Mouse (Mus musculus) bone marrow macrophage, adult 2 months (primary cell): Measurements from ENCODE around the gene Chst13. TPM values are rescaled to one million over a fixed set of nuclear protein-coding genes. Genes with fewer than 3 reads are reported as not detected.

ENCODE experiments used
- H3K27ac ChIP-seq: 2 replicates; pipeline ENCODE4 v1.5.1; 2012; ENCODE audit warnings: low read depth, low read length; ENCODE audit not compliant: insufficient read depth
- H3K4me1 ChIP-seq: 2 replicates; pipeline ENCODE4 v1.6.1; 2012; ENCODE audit warnings: low read length; ENCODE audit not compliant: control insufficient read depth, insufficient read depth
- H3K4me3 ChIP-seq: 2 replicates; pipeline ENCODE4 v1.5.1; 2012; ENCODE audit warnings: mild to moderate bottlenecking, low read length, moderate library complexity; ENCODE audit not compliant: insufficient read depth
- CTCF ChIP-seq: IDR thresholded peaks from 2 replicates; pipeline ENCODE4 v1.5.1; 2012; ENCODE audit warnings: low read depth, mild to moderate bottlenecking, low read length, moderate library complexity
- POLR2A ChIP-seq: IDR thresholded peaks from 2 replicates; pipeline ENCODE4 v1.6.1; 2012; ENCODE audit warnings: mild to moderate bottlenecking, low read depth, low read length, borderline replicate concordance
- polyA plus RNA-seq: library from polyadenylated mRNA; stranded (reverse); fragments of >200 nt; gene quantifications from 2 replicates; pipeline ENCODE4 v1.2.4, GENCODE M21; 2012; ENCODE audit not compliant: missing spikeins, insufficient read depth, insufficient read length

The Chst13 gene
- polyA plus RNA-seq, 1 experiment = not detected

DNA sequence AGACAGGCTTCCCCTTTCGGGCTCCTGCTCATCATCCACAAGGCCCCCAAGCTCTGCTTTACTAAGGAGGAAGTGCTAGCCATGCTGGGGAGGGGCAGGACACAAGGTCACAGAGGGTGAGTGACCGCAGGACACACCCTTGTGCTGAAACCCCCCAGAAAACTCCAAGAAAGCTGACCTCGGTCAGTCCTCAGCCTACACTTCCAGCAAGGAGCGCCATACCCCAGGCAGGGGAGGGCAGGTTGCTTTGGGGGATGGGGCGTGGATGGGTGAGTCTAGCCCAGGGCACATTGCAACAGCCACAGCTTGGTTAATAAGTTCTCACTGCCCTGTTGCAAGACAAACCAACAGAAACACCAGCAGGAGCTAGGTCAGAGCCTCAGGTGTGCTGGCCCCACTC lies 4.6 kb downstream of the Chst13 start:
- Histone ChIP-seq H3K27ac (no peak overlapping the region), H3K4me1 (no peaks in the 10 kb centered on the region), H3K4me3 (no peak overlapping the region)
- no peak for TF ChIP-seq CTCF
- TF ChIP-seq POLR2A = no peak

DNA sequence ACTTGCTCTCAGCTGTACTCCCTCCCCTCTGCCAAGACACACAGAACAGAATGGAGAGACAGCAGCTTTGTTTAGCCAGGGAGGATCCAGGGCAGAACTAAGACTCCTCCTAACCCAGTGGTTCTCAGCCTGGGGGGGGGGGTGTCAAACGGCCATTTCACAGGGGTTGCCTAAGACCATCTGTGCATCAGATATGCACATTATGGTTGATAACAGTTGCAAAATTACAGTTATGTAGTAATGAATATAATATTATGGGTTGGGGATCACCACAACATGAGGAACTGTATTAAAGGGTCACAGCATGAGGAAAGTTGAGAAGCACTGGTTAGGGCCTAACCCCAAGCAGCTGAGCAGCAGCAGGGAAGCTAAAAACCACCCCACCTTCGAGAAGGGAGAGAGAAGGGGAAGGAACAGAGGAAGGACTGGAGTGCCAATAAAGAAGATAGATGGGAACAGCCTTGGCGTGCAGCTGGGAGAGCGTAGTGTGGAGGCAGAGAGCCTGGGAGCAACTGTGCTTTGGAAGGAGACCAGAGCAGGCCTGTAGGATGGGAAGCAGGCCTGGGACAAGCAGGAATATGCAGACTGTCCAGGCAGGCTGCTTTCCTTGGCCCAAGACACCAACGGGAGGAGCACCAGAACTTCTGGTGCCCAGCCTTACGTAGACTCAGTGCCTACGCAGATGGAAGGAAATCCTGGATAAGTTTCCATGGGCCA lies 5.4 kb downstream of the Chst13 start:
- TF ChIP-seq POLR2A = no peak
- no peak for TF ChIP-seq CTCF
- no peaks in the 10 kb centered on the region for H3K4me1 ChIP-seq
- no peak overlapping the region for H3K4me3 ChIP-seq
- no peak overlapping the region for H3K27ac ChIP-seq

DNA sequence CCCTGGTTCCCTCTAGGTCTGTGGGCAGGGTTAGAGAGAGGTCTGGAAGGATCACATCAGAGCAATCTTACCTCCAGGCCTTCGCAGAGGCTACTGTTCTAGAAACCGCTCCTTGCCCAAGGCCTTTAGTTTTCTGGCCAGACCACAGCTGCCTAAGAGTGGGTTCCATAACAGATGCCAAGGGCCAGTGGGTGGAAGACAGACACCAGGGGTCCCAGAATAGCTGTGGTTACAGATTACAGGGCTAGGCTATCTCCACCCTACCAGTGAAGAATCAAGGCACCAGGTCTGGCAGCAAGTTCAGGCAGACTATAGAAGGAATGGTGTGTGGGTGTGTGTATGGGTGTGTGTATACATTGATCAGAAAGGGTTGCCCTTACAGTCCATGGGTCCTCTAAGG lies 6.0 kb downstream of the Chst13 start:
- TF ChIP-seq CTCF (no peak), POLR2A (no peak)
- Histone ChIP-seq H3K4me3 (no peak overlapping the region), H3K4me1 (no peaks in the 10 kb centered on the region), H3K27ac (no peak overlapping the region)

DNA sequence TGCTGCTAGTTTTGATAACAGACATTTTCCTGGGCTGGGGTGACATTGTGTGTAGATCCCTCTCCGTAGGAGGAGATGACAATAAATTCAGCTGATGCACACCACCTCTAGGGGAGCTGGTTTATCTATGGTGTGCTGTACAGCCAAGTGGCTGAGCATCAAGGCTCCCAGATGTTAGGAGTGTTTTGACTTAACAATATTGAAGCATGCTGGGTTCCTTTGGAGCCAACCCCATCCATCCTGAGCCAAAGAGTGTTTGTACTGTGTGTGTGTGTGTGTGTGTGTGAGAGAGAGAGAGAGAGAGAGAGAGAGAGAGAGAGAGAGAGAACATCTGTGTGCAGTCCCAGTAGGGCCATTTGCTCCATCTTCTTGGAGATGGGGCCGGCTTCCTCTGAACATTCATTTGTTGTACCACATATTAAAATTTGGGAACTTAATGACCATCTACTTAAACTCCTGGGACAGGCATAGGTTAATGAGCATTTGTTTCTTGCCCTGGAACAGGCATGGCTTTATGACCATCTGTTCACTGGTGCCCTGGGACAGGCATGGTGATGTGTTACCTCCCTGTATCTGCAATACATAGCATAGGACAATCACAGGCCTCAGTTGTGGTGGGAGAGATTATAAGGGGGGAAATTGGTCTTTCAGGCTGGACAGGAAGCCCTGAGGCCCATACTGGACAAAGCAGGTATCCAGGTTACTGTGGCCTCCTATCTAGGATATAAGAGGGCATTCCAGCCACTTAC lies 7.3 kb downstream of the Chst13 start:
- H3K4me1 ChIP-seq = no peaks in the 10 kb centered on the region
- no peak overlapping the region for H3K27ac ChIP-seq
- H3K4me3 ChIP-seq = no peak overlapping the region
- no peak for TF ChIP-seq CTCF
- no peak for TF ChIP-seq POLR2A

DNA sequence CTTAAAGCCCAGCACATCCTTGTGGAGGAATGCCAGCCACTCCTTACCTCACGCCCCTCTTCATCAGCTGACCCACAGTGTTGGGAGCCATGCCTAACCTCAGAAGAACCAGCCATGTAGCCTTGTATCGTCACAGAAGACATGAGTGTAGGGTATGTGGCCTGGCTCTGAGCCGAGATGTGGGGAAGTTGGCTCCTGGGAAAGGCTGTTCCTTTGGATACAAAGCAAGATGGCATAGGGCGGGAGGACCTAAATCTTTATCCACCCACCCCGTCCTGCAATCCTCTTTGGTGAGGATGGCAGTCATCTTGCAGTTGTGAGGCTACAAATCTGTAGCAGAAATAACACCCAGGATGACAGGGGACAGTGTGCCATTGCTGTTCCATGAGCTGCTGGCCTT lies 9.0 kb downstream of the Chst13 start:
- no peak overlapping the region for H3K4me3 ChIP-seq
- no peaks in the 10 kb centered on the region for H3K4me1 ChIP-seq
- TF ChIP-seq POLR2A (no peak), CTCF (no peak)
- no peak overlapping the region for H3K27ac ChIP-seq

DNA sequence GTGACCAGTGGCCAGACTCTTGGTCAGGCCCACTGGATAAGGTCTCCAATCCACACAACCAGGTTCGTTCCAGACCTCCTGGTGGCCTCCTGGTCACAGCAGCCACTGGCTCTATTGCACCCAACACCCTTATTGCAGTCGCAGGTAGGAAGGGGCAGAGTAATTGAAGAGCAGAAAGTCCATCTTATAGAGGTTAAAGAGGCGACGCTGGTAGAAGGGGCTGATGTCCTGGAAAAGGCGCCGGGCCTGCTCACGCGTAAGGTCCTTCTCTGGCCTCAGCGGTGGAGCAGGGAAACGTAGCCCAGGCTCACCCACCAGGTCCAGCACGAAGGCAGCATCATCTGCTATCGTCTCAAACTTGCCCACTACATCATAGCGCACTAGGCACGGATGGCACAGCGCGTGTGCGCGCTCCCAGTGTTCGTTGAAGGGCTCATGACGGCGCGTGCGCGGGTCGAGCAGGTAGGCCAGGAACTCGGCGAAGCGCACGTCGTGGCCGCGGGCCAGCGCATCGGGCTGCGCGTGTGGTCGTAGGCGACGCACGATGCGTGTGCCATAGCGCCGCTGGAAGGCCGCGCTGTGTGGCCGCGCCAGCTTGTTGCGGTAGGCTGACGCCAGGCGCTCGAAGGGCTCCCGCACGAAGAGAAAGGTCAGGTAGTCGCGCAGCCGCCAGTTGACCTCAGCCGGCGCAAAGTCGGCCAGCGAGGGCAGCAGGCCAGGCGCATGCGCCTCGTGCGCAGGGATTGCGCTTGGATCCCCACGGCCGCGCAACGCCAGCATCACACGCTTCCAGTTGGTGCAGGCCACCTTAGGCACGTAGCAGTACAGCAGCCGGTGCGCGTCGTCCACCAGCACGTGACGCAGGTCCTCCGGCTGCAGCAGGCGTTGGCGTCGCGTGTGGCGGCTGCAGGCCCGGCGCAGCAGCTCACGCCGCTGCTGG lies 15.9 kb downstream of the Chst13 start:
- no peak overlapping the region for H3K27ac ChIP-seq
- TF ChIP-seq POLR2A (no peak), CTCF (no peak)
- no peak overlapping the region for H3K4me3 ChIP-seq
- no peaks in the 10 kb centered on the region for H3K4me1 ChIP-seq

DNA sequence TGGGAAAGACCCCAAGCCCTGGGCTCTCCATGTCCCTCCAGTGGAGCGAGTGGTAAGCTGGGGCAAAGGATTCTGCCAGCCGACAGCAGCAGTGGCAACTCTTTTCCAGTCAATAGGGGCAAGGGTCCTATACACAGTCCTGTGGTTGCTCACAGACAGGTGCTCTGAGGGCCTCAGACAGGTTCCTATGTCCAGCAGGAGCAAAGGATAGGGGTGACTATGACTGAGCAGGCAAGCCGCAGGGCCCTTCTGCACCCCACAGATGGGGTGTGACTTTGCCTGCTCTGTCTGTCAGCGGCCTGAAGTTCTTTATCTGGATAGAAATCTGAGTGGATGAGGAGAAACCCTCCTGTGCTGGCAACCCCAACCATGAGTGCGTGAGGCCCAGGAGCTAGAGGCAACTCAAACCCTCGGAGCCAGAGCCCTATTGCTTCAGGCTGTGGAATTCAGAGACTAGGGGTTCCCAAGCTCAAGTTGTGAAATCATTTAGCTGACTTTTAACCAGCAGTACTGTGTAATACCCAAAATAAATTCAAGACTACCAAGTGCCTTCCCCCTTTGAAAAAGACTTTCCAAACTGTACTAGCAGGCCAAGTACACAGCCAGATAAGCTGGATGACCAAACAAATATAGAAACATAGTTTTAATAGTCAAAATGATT lies 18.5 kb downstream of the Chst13 start:
- no peak overlapping the region for H3K27ac ChIP-seq
- no peak overlapping the region for H3K4me3 ChIP-seq
- H3K4me1 ChIP-seq = no peaks in the 10 kb centered on the region
- no peak for TF ChIP-seq CTCF
- TF ChIP-seq POLR2A = no peak

DNA sequence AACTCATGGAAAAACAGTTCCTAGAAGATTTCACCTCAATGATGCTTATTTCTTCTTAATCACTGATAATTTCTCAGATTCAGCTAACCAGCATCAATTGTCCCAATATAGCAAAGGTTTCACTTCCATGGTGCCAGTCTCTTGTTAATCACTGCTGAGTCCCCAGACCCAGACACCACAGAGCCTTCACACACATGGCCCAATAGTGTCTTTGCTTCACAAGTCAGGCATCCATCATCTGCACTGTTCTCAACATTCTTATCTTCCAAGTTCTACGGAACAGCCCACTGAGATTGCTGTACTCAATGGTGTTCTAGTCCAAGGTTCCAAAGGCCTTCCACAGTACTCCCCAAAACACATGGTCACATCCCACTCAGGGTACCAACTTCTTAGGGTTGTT lies 24.1 kb downstream of the Chst13 start, which contains the start of gene BC048671:
Gene BC048671, plus strand, starts transcription at position 301 of the 400 bp plus-strand sequence.
- TF ChIP-seq POLR2A = no peak
- TF ChIP-seq CTCF = no peak
- no peak within 1 kb of the TSS for H3K27ac ChIP-seq
- no peaks in the 10 kb centered on the region for H3K4me1 ChIP-seq
- no peak within 1 kb of the TSS for H3K4me3 ChIP-seq

DNA sequence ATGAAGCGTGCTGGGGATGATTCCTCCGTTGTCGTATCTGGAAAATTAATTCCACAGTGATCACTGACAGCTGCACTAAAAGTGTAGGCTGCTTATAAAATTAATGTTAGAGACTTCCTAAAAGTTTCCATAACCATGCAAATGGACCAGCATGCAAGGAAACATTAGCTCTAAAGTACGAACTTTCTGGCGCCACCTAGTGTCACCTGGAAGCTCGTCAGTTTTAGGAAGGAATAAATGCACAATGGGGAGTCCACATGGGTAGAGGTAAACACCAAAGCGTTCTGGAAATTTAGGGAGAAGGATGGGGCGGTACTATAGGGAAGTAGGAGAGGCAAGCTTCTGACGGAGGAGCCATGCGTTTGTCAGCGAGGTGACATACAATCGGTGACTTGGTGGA lies 36.7 kb downstream of the Chst13 start:
- Histone ChIP-seq H3K27ac (no peak overlapping the region), H3K4me3 (no peak overlapping the region), H3K4me1 (no peaks in the 10 kb centered on the region)
- TF ChIP-seq POLR2A (no peak), CTCF (no peak)

Other genes starting within 250 kb of the Chst13 start
- not detected in 2 replicates for gene Vmn1r49, start 246.7 kb downstream of the Chst13 start, polyA plus RNA-seq
- not detected in 2 replicates for gene Vmn1r50, start 223.8 kb downstream of the Chst13 start, polyA plus RNA-seq
- gene Vmn1r51, start 202.6 kb downstream of the Chst13 start, polyA plus RNA-seq = not detected in 2 replicates
- gene Vmn1r52, start 150.4 kb downstream of the Chst13 start, polyA plus RNA-seq = not detected in 2 replicates
- gene V1ra8, start 122.4 kb downstream of the Chst13 start, polyA plus RNA-seq = not detected in 2 replicates
- not detected in 2 replicates for gene Vmn1r53, start 100.7 kb downstream of the Chst13 start, polyA plus RNA-seq
- gene Vmn1r54, start 78.9 kb downstream of the Chst13 start, polyA plus RNA-seq = not detected in 2 replicates
- not detected in 2 replicates for gene BC048671, start 24.0 kb downstream of the Chst13 start, polyA plus RNA-seq
- gene Uroc1, start 8.1 kb upstream of the Chst13 start, polyA plus RNA-seq = not detected in 2 replicates
- 9.7 and 12.2 TPM in 2 replicates for gene Zxdc, start 44.3 kb upstream of the Chst13 start, polyA plus RNA-seq
- gene Cfap100, start 103.6 kb upstream of the Chst13 start, polyA plus RNA-seq = not detected in 2 replicates
- not detected in 2 replicates for gene Klf15, start 137.4 kb upstream of the Chst13 start, polyA plus RNA-seq
- 7.8 and 10.5 TPM in 2 replicates for gene Aldh1l1, start 161.2 kb upstream of the Chst13 start, polyA plus RNA-seq